Mouse (Mus musculus) forebrain, postnatal 0 days (tissue): ENCODE results near the gene Csrp2. TPM values are rescaled to one million over a fixed set of nuclear protein-coding genes. Genes with fewer than 3 reads are reported as not detected.

Experiments used
- ATAC-seq: fragments of 200-750 bp; cut with Nextera tagmentation; 2 replicates; pipeline ENCODE4 v1.8.0; 2017; ENCODE audit warnings: mild to moderate bottlenecking, moderate library complexity
- DNase-seq: peaks from one replicate; pipeline ENCODE4 v3.0.0-alpha.2; 2015
- H3K27ac ChIP-seq: fragments of 300-500 bp; sonication (generic); 2 replicates; pipeline ENCODE4 v1.5.1; 2014; ENCODE audit warnings: low read depth, mild to moderate bottlenecking, antibody characterized with exemption, low read length, moderate library complexity, mixed read lengths
- H3K27me3 ChIP-seq: fragments of 300-500 bp; sonication (generic); 2 replicates; pipeline ENCODE4 v1.6.1; 2014; ENCODE audit warnings: mild to moderate bottlenecking, low read length, mixed read lengths; ENCODE audit not compliant: insufficient read depth
- H3K36me3 ChIP-seq: fragments of 300-500 bp; sonication (generic); 2 replicates; pipeline ENCODE4 v1.6.1; 2014; ENCODE audit warnings: mild to moderate bottlenecking, moderate library complexity; ENCODE audit not compliant: insufficient read depth
- H3K4me1 ChIP-seq: fragments of 300-500 bp; sonication (generic); 2 replicates; pipeline ENCODE4 v1.6.1; 2014; ENCODE audit warnings: antibody characterized with exemption; ENCODE audit not compliant: insufficient read depth
- H3K4me2 ChIP-seq: fragments of 300-500 bp; sonication (generic); 2 replicates; pipeline ENCODE4 v1.6.1; 2014; ENCODE audit warnings: low read depth, mild to moderate bottlenecking, moderate library complexity
- H3K4me3 ChIP-seq: fragments of 300-500 bp; sonication (generic); 2 replicates; pipeline ENCODE4 v1.5.1; 2014; ENCODE audit warnings: low read depth, low read length, mixed read lengths
- H3K9ac ChIP-seq: fragments of 300-500 bp; sonication (generic); 2 replicates; pipeline ENCODE4 v1.6.1; 2014; ENCODE audit warnings: mild to moderate bottlenecking
- H3K9me3 ChIP-seq: fragments of 300-500 bp; sonication (generic); 2 replicates; pipeline ENCODE4 v1.6.1; 2016; ENCODE audit warnings: low read length
- CTCF ChIP-seq: sonication (generic); IDR thresholded peaks from 2 replicates; pipeline ENCODE4 v1.5.1; 2016; ENCODE audit warnings: antibody characterized with exemption, control low read depth, low read depth
- WGBS: fragments of 180-500 bp; shearing (Covaris S2); extraction: QIAGEN DNeasy Blood & Tissue Kit; methylation state at CpG from one replicate; pipeline ENCODE4 v1.1.7; 2014; 5-methylcytosine and 5-hydroxymethylcytosine counted together
- polyA plus RNA-seq: library from polyadenylated mRNA; unstranded; fragments of >200 nt; fragmentation: Nextera tagmentation; extraction: Ambion mirVana; gene quantifications from 2 replicates; pipeline ENCODE4 v1.2.1, GENCODE M21; 2015
- total RNA-seq: library from RNA; depleted of rRNA; stranded (reverse); fragments of >200 nt; gene quantifications from 2 replicates; pipeline ENCODE4 v1.2.3, GENCODE M21; 2014

The Csrp2 gene
- total and polyA plus RNA-seq, 2 experiments from 2014 or later = 128 to 147 TPM

- ATAC-seq (no peak), DNase-seq (no peak)
- Histone ChIP-seq H3K4me1 (no peaks in the 10 kb centered on the region), H3K4me2 (no peak overlapping the region), H3K4me3 (no peak overlapping the region), H3K9ac (no peak overlapping the region), H3K36me3 (peaks cover 33% of the 10 kb centered on the region), H3K9me3 (no peaks in the 10 kb centered on the region), H3K27ac (no peak overlapping the region), H3K27me3 (no peaks in the 10 kb centered on the region)
- no peak for TF ChIP-seq CTCF
- WGBS = 78% methylated on average over 4 of the region's 4 CpGs
Measured at GRCm38 (mm10) chr10:110947574-110947973, 28.0 kb downstream of the Csrp2 start.

GRCm38 (mm10) chr10:110951112-110951511, 31.5 kb downstream of the Csrp2 start:
- Histone ChIP-seq H3K4me2 (no peak overlapping the region), H3K4me1 (no peaks in the 10 kb centered on the region), H3K4me3 (no peak overlapping the region), H3K36me3 (peaks cover 31% of the 10 kb centered on the region), H3K27ac (no peak overlapping the region), H3K9me3 (no peaks in the 10 kb centered on the region), H3K27me3 (no peaks in the 10 kb centered on the region), H3K9ac (no peak overlapping the region)
- no peak for ATAC-seq
- no peak for TF ChIP-seq CTCF
- 80% methylated on average over 1 of the region's 1 CpGs for WGBS
- DNase-seq = no peak

- no peak for TF ChIP-seq CTCF
- no peaks in the 10 kb centered on the region for H3K9me3 ChIP-seq
- peaks cover 26% of the 10 kb centered on the region for H3K36me3 ChIP-seq
- H3K4me2 ChIP-seq = no peak overlapping the region
- H3K9ac ChIP-seq = no peak overlapping the region
- H3K27ac ChIP-seq = no peak overlapping the region
- no peak overlapping the region for H3K4me3 ChIP-seq
- H3K27me3 ChIP-seq = no peaks in the 10 kb centered on the region
- 78% methylated on average over 4 of the region's 4 CpGs for WGBS
- DNase-seq (no peak), ATAC-seq (no peak)
- H3K4me1 ChIP-seq = no peaks in the 10 kb centered on the region
Measured at GRCm38 (mm10) chr10:110951748-110952147, 32.2 kb downstream of the Csrp2 start.

- no peak overlapping the region for H3K4me2 ChIP-seq
- ATAC-seq (no peak), DNase-seq (no peak)
- no peaks in the 10 kb centered on the region for H3K9me3 ChIP-seq
- peaks cover 27% of the 10 kb centered on the region for H3K36me3 ChIP-seq
- 65% methylated on average over 8 of the region's 8 CpGs for WGBS
- H3K4me3 ChIP-seq = no peak overlapping the region
- no peak overlapping the region for H3K9ac ChIP-seq
- peak overlapping the region; percentile 21; the same call in 1 of the 2 replicates for H3K27ac ChIP-seq
- no peaks in the 10 kb centered on the region for H3K27me3 ChIP-seq
- TF ChIP-seq CTCF = no peak
- H3K4me1 ChIP-seq = no peaks in the 10 kb centered on the region
Measured at GRCm38 (mm10) chr10:110952271-110952670, 32.7 kb downstream of the Csrp2 start.

- Histone ChIP-seq H3K4me2 (no peak overlapping the region), H3K27ac (no peak overlapping the region), H3K4me1 (no peaks in the 10 kb centered on the region), H3K4me3 (no peak overlapping the region), H3K27me3 (no peaks in the 10 kb centered on the region), H3K9me3 (no peaks in the 10 kb centered on the region), H3K36me3 (peaks cover 23% of the 10 kb centered on the region), H3K9ac (no peak overlapping the region)
- peak; percentile 57 for DNase-seq
- WGBS = 54% methylated on average over 9 of the region's 9 CpGs
- ATAC-seq = peak; percentile 80
- TF ChIP-seq CTCF = no peak
Measured at GRCm38 (mm10) chr10:110952937-110953451, 33.4 kb downstream of the Csrp2 start.

GRCm38 (mm10) chr10:110958879-110959278, 39.3 kb downstream of the Csrp2 start:
- no peak for TF ChIP-seq CTCF
- no peaks in the 10 kb centered on the region for H3K4me1 ChIP-seq
- H3K4me2 ChIP-seq = no peak overlapping the region
- H3K9ac ChIP-seq = no peak overlapping the region
- no peaks in the 10 kb centered on the region for H3K27me3 ChIP-seq
- no peak overlapping the region for H3K4me3 ChIP-seq
- H3K27ac ChIP-seq = no peak overlapping the region
- no peaks in the 10 kb centered on the region for H3K9me3 ChIP-seq
- no peak for ATAC-seq
- DNase-seq = no peak
- H3K36me3 ChIP-seq = peaks cover 30% of the 10 kb centered on the region
- WGBS = 97% methylated on average over 6 of the region's 6 CpGs

- no peak for TF ChIP-seq CTCF
- Histone ChIP-seq H3K27ac (no peak overlapping the region), H3K9ac (no peak overlapping the region), H3K36me3 (peaks cover 28% of the 10 kb centered on the region), H3K9me3 (no peaks in the 10 kb centered on the region), H3K4me3 (no peak overlapping the region), H3K4me2 (no peak overlapping the region), H3K27me3 (no peaks in the 10 kb centered on the region), H3K4me1 (no peaks in the 10 kb centered on the region)
- no peak for DNase-seq
- WGBS = 94% methylated on average over 8 of the region's 8 CpGs
- ATAC-seq = no peak
Measured at GRCm38 (mm10) chr10:110959781-110960180, 40.2 kb downstream of the Csrp2 start.
